Mouse (Mus musculus) kidney, adult 18-20 months (tissue): ENCODE data around the gene Abhd2.

Source experiments
- DNase-seq: peaks from one replicate; pipeline ENCODE4 v3.0.0; 2021

The Abhd2 gene

DNA sequence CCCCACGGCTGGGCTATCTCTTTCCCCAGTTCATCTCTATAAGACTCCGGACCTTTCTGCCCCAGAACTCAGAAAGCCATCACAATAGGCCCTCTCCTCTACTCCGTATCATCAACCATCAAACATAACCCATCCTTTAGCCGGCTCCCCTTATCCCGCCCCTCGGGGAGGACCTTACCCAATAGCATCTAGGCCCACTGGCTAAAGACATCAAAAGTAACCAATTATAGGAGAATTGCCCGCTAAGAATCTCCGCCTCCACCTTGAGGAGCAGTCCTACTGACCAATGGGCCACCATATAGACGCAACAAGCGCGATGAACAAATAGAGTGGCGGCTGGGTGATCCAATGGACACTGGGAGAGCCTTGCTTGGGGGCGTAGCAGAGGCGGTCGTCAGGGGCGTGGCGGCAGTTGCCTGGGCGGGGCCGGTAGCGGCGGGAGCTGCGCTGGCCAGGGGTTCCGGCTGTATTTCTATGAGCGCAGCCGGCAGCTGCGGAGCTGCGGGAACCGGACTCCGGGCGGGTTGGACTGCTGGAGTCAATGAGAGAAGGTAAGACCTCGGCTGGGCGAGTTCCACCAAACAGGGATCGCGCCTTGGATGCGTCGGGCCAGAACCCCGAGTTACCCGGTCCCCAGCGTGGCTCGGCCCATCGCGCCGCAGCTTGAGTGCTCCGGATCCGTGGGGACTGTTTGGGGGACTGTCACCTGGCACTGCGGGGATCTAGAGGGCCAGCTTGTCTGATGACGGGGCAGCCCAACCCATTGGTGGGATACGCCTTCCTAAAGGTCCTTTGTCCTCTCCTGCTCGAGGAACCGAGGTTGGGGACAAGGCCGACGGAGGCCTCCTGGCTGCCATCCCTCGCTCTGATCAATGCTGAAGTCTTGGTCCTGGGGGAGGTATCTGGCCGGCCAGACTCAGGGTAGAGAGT lies at the start of gene Abhd2:
Gene Abhd2, plus strand, starts transcription at position 411 of the 930 bp plus-strand sequence.
- peak; percentile 100 for DNase-seq

DNA sequence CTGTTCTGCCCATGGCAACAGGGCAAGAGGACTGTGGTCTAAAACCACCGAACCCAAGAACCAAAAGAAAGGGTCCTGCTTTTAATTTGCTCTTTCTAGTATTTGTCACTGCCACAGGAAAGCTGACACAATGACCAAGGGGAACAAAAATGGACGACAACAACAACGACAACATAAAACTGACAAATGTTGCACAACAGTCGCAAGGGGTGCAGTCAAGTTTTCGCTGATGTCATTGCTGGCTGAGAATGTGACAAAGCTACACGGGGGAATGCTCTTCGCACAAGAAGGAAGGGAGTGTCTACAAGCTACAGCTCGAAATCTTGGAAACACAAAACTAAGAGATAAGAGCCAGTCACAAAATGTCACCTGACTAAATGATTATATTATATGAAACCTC lies 47.5 kb upstream of the Abhd2 start:
- no peak for DNase-seq

DNA sequence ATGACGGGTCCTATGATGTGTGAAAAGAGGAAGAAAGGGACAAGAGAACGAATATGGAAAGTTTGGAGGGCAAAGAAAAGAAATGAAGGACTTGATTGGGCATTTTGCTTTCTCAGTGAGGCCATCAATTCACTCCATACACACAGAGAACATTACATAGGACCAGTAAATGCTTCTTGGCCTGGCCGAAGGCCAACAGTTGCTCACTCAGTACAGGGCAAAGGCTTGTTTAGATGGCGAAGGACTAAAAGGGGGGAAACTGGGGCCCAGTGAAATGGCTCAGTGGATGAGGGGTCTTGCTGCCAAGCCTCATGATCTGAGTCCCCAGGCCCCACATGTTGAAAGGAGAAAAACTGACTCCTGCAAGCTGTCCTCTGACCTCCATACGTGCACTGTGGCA lies 46.8 kb upstream of the Abhd2 start:
- DNase-seq = no peak

DNA sequence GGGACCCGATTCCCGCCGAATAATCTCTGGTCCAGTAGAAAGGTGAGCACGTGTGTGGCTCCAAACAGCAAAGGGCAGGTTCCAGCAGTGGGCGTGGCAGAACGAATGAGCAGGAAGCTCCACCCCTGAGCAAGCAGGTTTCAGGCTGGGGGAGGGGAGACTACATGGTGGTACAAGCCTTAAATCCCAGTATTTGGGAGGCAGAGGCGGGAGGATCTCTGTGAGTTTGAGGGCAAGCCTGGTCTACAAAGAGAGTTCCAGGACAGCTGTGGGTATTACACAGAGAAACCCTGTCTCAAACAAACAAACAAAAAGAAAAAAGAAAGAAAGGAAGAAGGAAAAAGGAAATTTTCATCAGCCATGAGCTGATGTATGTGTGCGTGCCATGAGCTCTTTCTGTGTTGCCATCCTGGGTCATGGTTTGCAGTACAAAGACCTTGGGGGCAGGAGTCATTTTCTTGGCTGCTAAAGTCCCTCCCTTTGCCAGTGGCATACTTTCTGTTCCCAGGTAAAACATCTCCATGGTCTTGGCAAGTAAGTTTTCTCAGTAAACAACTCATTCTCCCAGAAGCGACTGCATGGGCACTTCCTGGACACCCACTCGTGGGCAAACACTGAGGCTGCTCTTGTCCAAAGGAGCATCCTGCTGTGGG lies 46.0 kb upstream of the Abhd2 start:
- DNase-seq = no peak

DNA sequence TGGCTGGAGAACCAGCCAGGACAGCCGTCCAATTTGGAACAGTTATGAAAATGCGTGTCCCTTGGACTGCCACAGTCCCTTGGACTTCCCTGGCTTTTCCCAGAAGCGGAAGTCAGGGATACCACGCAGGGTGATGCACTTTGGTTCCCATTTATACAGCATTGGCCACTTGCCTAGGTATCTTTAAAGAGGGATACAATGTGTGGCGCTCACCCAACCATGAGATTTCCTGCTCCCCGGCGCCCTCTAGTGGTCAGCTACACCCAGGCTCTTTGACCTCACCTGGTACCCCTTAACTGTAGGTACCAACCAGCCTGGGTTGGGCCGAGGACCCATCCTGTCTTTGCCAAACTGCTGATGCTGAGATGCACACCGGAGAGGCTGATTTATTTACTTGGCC lies 44.5 kb upstream of the Abhd2 start:
- DNase-seq = peak; percentile 86

DNA sequence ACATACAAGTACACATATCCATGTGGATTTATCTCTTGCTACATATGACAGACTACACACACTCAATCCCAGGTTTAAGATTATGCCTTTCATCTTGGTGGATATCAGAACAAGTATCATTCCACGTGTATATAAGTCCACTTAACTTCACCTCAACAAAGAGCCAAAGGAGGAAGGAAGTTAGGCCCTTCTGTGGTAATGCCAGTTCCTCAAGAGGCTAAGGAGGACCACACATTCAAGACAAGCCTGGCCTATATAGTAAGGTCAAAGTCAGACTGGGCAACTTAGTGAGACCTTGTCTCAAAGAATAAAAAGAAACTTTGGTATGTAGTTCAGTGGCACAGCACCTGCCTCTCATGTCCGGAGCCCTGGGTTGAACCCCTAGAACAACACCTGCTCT lies 41.4 kb upstream of the Abhd2 start:
- no peak for DNase-seq

DNA sequence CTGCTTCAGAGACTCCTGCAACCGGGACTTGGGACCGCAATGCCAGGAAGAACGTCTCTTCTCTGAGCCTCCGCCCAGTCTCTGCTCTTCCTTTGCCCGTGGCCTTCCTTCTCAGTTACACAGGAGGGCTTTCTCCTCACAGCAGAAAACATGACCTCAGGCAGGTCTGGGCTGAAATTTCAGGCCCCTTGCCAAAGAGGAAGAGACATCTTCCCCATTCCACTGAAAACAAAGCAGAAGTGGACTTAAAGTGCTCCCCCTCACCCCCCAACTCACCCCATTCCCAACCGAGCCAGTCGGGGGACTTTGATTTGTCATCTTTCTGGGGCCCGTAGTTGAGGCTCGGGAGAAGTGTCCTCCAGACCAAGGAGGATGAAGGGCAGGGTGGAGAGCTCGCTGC lies 41.0 kb upstream of the Abhd2 start:
- no peak for DNase-seq

DNA sequence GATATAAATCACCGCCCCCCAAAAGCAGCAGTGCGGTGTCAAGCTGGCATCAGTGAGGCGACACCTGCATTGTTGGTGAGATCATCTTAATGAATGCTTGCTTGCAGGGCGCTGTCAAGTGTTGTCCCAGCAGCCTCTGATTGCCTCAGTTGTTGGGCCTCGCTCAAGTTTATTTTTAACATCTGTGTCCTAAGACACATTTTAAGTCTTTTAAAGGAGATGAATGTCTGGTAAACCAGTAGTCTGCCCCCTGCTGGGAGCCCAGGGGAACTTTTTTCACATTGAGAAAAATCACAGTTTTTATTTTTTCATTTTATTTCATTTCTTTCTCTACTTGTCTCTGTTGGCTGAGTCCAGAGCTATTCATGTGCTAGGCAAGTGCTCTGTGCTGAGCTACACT lies 34.3 kb upstream of the Abhd2 start:
- DNase-seq = peak; percentile 15

DNA sequence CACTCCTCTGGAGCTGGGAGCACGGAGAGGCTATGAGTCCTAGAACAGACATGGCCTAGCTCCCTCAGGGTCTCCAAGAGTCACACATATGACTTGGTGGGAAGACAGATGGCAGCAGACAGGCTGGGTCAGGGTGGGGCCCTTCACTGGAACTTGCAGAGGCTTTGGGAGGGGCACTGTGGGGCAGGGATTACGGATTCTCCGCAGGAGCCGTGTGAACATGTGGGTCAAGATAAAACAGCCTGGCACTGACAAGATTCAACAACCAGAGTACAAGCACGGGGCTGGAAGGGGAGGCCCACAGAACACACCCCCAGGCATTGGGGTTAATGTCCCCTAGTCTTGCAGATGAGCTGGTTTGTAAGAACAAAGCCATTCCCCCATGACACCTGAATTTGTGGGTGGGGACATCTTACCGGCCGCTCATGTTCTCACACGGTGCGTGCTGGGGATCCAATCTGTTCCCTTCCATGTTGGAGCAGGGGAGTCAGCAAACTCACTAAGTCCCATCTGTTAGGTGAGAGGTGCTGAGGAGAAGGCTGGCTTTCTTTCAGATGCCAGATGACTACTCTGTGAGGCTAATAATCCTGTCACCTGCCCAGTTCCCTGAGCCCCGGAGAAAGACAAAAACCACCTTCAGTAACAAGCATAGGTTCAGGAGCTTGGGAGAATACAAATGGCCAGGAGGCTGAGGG lies 30.9 kb upstream of the Abhd2 start:
- DNase-seq = no peak

DNA sequence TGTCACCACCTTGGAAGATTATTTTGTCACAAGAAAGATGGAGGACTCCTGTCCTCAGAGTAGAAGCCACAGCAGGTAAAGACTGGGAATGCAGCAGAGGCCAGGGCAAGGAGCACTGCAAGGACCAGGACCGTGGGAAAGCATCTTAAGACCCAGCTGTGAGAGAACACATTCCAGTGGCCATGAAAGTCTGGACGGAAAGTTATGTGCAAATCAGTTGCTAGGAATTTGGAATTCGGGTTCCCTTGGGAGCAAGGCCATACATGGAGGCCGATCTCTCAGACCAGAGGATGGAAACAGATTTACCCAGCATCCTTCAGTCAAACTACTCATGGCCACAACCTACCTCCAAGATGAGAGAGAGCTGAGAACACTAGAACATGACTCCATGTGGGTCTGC lies 29.8 kb upstream of the Abhd2 start:
- no peak for DNase-seq

DNA sequence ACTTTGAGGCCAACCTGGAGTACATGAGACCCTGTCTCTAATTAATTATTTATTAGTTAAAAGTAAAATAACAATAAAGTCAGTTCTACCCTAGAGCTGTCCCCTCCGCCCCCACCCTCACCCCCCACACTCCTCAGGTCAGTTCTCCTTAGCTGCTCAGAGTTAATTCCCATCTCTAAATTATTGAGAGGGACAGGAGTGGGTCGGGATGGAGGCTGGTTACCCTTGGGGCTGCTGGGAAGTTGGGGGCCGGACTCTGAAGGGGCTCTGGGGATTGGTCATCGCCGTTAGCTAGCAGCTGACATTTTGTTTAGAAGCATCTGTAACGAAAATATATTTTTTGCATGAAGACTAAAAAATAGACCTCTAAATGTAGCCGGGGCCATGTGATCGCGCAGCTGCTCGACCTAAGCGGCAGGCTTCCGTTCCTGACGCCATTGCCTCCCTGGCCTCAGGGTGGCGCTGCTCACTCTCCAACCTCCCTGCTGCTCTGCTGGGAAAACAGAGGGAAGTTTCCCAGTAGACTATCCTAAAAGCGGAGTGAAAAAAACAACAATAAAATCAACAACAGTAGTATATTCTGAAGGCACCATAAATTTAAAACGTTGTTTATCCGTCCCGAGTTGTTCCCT lies 26.8 kb upstream of the Abhd2 start:
- peak; percentile 77 for DNase-seq

DNA sequence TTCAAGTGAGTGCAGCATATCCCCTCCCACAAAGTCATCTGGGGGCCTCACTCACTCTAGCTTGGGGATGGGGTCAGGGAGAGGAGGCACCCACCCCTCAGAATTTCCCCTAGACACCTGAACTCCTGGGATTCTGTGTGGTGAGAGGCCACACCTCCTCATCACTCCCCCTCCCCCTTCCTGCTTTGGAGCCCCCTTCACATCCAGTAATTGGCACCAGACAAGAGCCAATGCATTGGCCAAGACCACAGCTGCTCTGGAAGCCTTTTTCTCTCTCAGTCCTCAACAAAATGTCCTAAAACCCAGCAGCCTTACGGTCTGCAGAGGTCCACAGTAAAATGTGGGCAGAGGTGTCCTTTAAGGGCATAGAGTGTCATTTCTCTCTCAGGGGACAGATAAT lies 25.6 kb upstream of the Abhd2 start:
- no peak for DNase-seq

DNA sequence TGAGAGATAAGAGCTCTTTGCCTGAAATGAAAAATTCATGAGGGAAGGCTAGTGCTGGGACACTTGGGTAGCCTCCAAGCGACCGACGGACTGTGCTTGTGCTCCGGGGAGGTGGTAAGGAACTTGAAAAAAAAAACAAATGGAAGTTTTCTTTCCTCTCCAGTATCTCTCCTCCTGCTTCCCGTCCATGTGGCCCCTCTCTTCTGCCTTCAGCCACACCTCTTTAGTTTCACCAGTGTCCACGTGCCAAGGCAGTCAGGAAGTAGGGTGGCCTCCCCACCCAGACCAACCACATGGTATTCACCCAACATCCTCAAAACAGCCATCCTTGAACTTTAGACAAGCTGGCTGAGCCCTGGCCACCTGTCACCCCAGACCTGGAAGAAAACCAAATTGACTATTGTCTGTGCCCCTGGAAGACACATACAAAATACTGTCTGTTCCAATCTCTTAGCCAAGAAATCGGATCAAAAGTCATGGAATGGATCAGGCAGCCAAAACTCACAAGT lies 25.1 kb upstream of the Abhd2 start:
- DNase-seq = peak; percentile 54

DNA sequence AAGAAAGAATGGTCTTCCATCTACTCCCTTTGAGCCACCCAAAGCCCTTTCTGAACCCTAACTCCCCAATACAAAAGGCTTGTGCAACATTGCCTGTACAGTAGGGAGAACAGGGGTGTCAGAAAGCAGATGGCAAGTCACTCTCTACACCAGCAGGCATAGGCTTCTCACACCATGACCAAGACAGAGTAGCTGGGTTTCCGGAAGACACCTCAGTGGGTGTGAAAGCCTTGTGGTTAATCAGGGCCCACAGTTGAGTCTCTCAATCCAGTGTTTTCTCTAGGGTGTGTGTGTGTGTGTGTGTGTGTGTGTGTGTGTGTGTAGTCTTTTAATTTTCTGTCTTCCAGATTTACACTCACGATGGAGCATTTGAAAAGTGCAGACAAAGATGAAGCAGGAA lies 23.4 kb upstream of the Abhd2 start:
- DNase-seq = no peak

DNA sequence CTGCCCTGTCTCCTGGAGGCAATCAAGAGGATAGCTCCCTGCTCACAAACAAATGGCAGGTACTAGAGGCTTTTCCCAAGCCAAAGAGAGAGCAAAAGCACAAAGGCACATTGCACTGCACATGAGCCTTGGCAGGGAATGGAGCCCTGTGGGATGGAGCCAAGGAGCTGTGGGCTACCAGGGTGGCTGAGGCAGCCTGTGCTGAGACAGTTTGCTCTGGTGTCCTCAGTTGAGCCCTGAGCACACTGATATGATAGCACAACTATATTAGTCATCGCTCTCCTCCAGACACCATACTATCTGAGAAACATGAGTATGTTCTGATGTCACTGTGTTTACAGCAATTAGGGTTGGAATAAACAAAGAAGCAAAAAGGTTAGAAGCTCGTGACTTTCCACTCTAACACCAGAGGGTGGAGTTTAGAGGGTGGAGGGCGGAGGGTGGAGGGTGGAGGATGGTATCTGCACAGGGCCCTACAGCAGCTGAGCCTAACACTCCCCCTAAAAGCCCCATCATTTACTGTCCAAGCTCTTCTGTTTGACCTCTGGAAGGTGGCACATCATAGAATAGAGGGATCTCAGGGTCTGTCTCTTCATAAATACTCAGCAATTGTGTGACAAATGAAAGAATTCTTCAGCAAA lies 18.6 kb upstream of the Abhd2 start:
- DNase-seq = no peak

DNA sequence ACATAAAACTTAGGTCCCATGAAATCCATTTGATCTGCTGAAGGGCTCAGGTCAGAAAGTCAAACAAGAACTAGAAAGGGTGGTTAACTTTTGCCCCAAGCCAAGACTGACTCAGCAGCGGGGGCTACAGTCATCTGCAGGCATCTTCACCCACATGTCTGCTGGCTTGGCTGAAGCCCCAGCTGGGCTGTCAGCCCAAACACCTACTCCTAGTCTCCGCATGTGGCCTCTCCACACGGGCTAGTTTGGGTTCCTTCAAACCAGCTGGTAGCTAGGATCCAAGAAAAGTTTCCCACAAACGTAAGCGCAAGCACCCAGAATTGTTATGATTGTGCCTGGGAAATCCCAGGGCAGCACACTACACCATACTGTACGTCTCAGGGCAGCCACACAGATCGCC lies 17.6 kb upstream of the Abhd2 start:
- DNase-seq = no peak

DNA sequence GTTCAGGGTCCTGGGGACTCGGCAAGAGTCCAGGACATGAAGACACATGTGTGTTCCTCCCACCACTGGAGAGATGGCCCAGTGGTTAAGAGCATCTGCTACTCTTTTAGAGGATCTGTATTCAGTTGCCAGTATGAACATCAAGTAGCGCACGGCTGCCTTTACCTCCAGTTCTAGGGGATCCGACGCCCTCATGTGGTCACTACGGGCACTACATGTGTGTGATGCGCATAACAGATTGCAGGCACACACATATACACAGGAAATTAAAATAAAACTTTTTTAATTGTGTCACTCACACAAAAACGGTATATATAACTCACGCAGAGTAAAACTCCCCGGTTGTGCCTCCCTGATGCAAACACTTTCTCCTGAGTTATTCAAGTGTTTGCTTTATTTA lies 17.2 kb upstream of the Abhd2 start:
- no peak for DNase-seq

DNA sequence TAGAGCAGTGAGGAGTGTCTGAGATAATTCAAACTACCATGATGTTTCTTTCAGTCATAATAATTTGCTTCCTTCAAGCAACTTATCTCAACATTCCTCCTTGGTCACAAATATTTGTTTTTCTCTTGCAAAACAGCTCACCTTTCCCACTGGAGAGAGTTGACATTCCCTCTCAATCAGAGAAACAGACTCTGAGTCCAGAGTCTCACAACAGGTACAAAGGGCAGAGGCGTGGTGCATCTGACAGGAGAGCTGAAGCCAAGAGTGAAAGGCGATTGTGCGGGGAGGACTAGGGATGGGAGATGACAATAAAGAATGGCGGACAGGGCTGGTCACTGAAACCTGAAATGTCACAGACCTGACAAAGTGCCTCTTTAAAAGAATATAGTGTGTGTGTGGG lies 16.3 kb upstream of the Abhd2 start:
- peak; percentile 61 for DNase-seq

DNA sequence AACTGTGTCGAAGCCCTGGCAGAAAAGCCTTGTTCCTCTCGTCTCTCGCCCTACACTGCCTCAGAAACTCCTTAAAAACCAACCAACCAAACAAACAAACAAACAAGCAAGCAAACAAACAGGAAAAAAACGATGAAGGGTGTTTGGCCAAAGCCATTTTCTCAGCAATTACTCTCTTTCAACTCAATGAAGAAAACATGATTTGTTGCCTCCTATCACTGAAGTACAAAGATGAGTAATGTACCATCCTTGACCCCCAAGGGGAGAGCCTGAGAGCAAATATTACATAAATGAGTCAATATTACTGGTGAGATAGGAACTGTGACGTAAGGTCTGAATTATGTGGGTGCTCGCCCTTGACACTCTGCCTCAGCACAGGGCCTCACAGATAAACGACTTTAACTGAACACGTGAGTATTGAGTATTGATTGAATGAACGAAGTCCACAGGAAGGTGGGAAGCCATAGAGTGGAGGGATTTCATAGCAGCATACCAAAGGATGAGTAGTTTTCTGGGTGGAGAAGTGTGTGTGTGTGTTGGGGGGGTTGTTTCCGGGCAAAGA lies 13.9 kb upstream of the Abhd2 start:
- DNase-seq = no peak

DNA sequence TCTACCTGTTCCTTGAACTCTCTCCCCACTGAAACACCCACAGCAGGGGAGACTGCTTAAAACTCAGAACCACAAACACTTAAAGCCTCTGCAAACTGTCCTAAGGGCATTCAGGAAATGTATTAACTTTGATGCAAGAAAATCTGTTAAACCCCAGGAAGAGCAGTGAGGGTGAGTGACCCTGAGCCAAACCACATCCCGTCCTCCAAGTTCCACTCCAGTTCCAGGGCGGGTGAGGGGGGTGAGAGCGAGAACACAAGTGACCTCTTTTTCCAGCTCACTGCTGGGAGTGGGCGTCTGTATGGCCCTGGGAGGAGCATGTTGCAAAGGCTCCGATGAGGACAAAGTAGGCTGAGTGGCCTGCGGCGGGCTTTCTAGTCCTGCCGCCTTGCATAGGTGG lies 10.5 kb upstream of the Abhd2 start:
- DNase-seq = no peak

DNA sequence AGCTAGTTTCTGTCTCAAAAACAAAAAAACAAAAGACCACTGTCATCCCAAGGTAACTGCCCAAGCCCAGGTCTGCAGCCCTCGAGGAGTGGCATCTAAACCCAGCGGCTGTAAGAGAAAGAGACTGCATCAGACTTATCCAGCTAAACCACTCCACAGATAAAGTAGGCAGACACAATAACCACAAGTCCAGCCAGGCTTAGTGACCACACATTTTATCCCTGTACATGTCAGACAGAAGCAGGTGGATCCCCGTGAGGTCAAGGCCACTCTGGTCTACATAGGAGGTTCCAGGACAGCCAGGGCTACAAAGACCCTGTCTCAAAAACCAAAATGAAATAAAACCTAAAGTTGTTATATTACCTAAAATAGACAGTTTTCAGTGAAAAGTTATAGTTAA lies 9.2 kb upstream of the Abhd2 start:
- DNase-seq = no peak

DNA sequence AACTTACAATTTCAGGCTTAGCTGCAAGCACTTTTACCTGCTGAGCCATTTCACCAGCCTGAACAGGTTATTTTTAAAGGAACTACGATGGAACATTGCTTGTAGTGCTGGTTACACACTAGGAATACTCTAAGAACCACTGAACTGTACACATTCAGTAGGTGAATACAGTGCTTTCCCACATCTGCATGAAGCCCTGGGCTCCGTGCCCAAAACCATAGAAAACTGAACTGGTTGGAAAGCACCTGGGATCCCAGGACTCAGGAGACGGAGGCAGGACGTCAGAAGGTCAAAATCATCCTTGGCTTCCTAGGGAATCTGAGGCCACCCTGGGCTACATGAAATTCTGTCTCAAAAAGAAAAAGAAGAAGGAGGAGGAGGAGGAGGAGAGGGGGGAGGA lies 6.8 kb upstream of the Abhd2 start:
- DNase-seq = peak; percentile 53
